Mouse (Mus musculus) embryonic fibroblast, embryonic 13.5 days (primary cell): ENCODE data around the gene Zfp943.

Source experiments
- CTCF ChIP-seq: IDR thresholded peaks from 2 replicates; pipeline ENCODE4 v1.5.1; 2011; ENCODE audit warnings: mild to moderate bottlenecking, control low read depth, low read length, moderate library complexity, borderline replicate concordance; ENCODE audit not compliant: insufficient read depth
- POLR2A ChIP-seq: IDR thresholded peaks from 2 replicates; pipeline ENCODE4 v1.6.1; 2011; ENCODE audit warnings: low read depth, mild to moderate bottlenecking, control low read depth, low read length, moderate library complexity

- TF ChIP-seq CTCF: no peak
- no peak for TF ChIP-seq POLR2A
Observed at GRCm38 (mm10) chr17:22081031-22081631, 118.8 kb downstream of the Zfp943 start.
